Mouse (Mus musculus) embryonic fibroblast, embryonic 13.5 days (primary cell): ENCODE measurements around the gene Vezf1.

Experiments used
- CTCF ChIP-seq: IDR thresholded peaks from 2 replicates; pipeline ENCODE4 v1.5.1; 2011; ENCODE audit warnings: mild to moderate bottlenecking, control low read depth, low read length, moderate library complexity, borderline replicate concordance; ENCODE audit not compliant: insufficient read depth
- POLR2A ChIP-seq: IDR thresholded peaks from 2 replicates; pipeline ENCODE4 v1.6.1; 2011; ENCODE audit warnings: low read depth, mild to moderate bottlenecking, control low read depth, low read length, moderate library complexity

DNA sequence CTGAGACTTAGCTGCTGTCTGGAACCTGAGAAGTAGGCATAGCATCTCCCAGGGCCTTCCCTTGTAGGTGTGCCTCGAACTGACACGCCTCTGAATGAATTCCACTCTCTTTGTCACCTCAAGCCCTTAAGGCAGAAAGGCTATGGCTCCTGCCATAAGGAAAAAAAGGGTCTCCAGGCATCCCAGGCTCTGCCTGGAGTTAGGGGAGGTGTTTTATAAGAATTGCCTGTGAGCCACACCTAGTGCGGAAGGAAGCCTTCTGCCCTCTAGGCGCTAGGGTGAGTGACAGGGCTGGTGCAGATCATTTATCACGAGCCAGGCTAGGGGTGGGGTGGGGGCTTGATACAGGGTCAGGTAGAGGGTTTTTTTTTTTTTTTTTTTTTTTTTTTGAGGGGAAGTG lies 54.9 kb downstream of the Vezf1 start:
- no peak for TF ChIP-seq POLR2A
- no peak for TF ChIP-seq CTCF
